ENCODE assay signal across 34 mouse cellular contexts in genomic region chr10:125175013-125175650, GRCm38 (mm10).
DNase-seq lines count a peak whose midpoint lies in the region; ATAC-seq lines count a peak whose summit lies in the region.
"Had no signal": no experiment of that assay in that cellular context is flagged by ENCODE, and none has a peak within 500 bp of the region (broad histone marks: within the 10 kb centered on the region; RNA-seq: fewer than 3 reads in every experiment).

No protein-coding gene starts in this region.

- no peak overlapping the region for H3K27ac ChIP-seq in neural tube, embryonic 11.5 days (ENCODE audit: low read depth, low read length)
- H3K27ac ChIP-seq in neural tube, embryonic 15.5 days (replicated peaks) = no peak overlapping the region
- H3K27ac ChIP-seq in forebrain, embryonic 13.5 days = no peak overlapping the region
- no peak overlapping the region for H3K27ac ChIP-seq in heart, embryonic 11.5 days (ENCODE audit: low read depth, low read length)
- H3K27ac ChIP-seq: embryonic facial prominence, embryonic 13.5 days; heart, embryonic 15.5 days; hindbrain, embryonic 13.5 days; kidney, embryonic 15.5 days; limb, embryonic 10.5 days; limb, embryonic 15.5 days; liver, embryonic 13.5 days had no signal

- ATAC-seq in neural tube, embryonic 11.5 days (ENCODE audit: insufficient read depth, low FRiP score, low TSS enrichment) = peak; percentile 52
- no peak for ATAC-seq in neural tube, embryonic 15.5 days (ENCODE audit: low FRiP score)
- ATAC-seq in forebrain, embryonic 13.5 days = peak; percentile 83; the same call in 1 of the 2 replicates
- no peak for ATAC-seq in heart, embryonic 11.5 days (replicated peaks; ENCODE audit: insufficient number of reproducible peaks, low FRiP score, low TSS enrichment)
- ATAC-seq: lung, postnatal 0 days had no signal

- no peak overlapping the region for H3K9ac ChIP-seq in neural tube, embryonic 11.5 days (ENCODE audit: low read length)
- H3K9ac ChIP-seq in neural tube, embryonic 15.5 days (replicated peaks) = no peak overlapping the region
- H3K9ac ChIP-seq in forebrain, embryonic 13.5 days = no peak overlapping the region
- H3K9ac ChIP-seq in heart, embryonic 11.5 days (ENCODE audit: low read depth, low read length) = no peak overlapping the region
- H3K9ac ChIP-seq: embryonic facial prominence, embryonic 13.5 days; heart, embryonic 15.5 days; hindbrain, embryonic 13.5 days; kidney, embryonic 15.5 days; limb, embryonic 15.5 days; liver, embryonic 13.5 days had no signal

- no peak overlapping the region for H3K4me2 ChIP-seq in neural tube, embryonic 11.5 days (ENCODE audit: low read depth)
- H3K4me2 ChIP-seq in neural tube, embryonic 15.5 days = no peak overlapping the region
- H3K4me2 ChIP-seq in forebrain, embryonic 13.5 days = no peak overlapping the region
- H3K4me2 ChIP-seq in heart, embryonic 11.5 days = no peak overlapping the region
- H3K4me2 ChIP-seq: embryonic facial prominence, embryonic 13.5 days; heart, embryonic 15.5 days; hindbrain, embryonic 13.5 days; kidney, embryonic 15.5 days; limb, embryonic 15.5 days; liver, embryonic 13.5 days had no signal

- 51% methylated on average over 5 of the region's 5 CpGs for WGBS in neural tube, embryonic 11.5 days
- WGBS in neural tube, embryonic 15.5 days = 27% methylated on average over 5 of the region's 5 CpGs
- 3% methylated on average over 5 of the region's 5 CpGs for WGBS in forebrain, embryonic 13.5 days
- 74% methylated on average over 5 of the region's 5 CpGs for WGBS in heart, embryonic 11.5 days (ENCODE audit: insufficient replicate concordance)

- DNase-seq in embryo, embryonic 10.5 days (ENCODE audit: low spot score) = peak; percentile 15
- DNase-seq in embryo, embryonic 9.5 days (ENCODE audit: extremely low spot score) = no peak
- DNase-seq in neural tube, embryonic 11.5 days (ENCODE audit: low spot score) = peak; percentile 29
- DNase-seq in spleen, adult 12 weeks (ENCODE audit: low spot score) = no peak
- no peak for DNase-seq in layer of hippocampus, postnatal 36 days
- DNase-seq: adrenal gland, adult 8-10 months; cerebellum, adult 11 months; cerebellum, adult 9-10 months; cerebellum, postnatal 36 days; embryo, embryonic 11 days; gastrocnemius, postnatal 14 days; kidney, adult 11 months; kidney, postnatal 4 days; liver, embryonic 13.5 days; lung, adult 18-20 months; lung, postnatal 4 days; midbrain, embryonic 14.5 days; right cerebral cortex, postnatal 25 days; spleen, adult 18-20 months; thymus, adult 18-20 months; thymus, postnatal 25 days had no signal

- no peaks in the 10 kb centered on the region for H3K9me3 ChIP-seq in neural tube, embryonic 11.5 days (ENCODE audit: control insufficient read depth, low read length)
- H3K9me3 ChIP-seq in neural tube, embryonic 15.5 days (replicated peaks) = no peaks in the 10 kb centered on the region
- no peaks in the 10 kb centered on the region for H3K9me3 ChIP-seq in forebrain, embryonic 13.5 days (replicated peaks)
- H3K9me3 ChIP-seq in heart, embryonic 11.5 days (replicated peaks; ENCODE audit: control insufficient read depth, low read length) = no peaks in the 10 kb centered on the region
- H3K9me3 ChIP-seq: embryonic facial prominence, embryonic 13.5 days; heart, embryonic 15.5 days; hindbrain, embryonic 13.5 days; kidney, embryonic 15.5 days; limb, embryonic 10.5 days; limb, embryonic 15.5 days; liver, embryonic 13.5 days had no signal

- H3K4me1 ChIP-seq in neural tube, embryonic 11.5 days (ENCODE audit: control insufficient read depth, insufficient read depth, low read length) = no peaks in the 10 kb centered on the region
- no peaks in the 10 kb centered on the region for H3K4me1 ChIP-seq in neural tube, embryonic 15.5 days
- H3K4me1 ChIP-seq in forebrain, embryonic 13.5 days = no peaks in the 10 kb centered on the region
- H3K4me1 ChIP-seq in heart, embryonic 11.5 days (ENCODE audit: control insufficient read depth, insufficient read depth, low read length) = no peaks in the 10 kb centered on the region
- H3K4me1 ChIP-seq: embryonic facial prominence, embryonic 13.5 days; heart, embryonic 15.5 days; hindbrain, embryonic 13.5 days; kidney, embryonic 15.5 days; limb, embryonic 10.5 days; limb, embryonic 15.5 days; liver, embryonic 13.5 days; megakaryocyte, embryonic 14.5 days had no signal

- no peaks in the 10 kb centered on the region for H3K27me3 ChIP-seq in neural tube, embryonic 11.5 days (ENCODE audit: control insufficient read depth, insufficient read depth, low read length)
- H3K27me3 ChIP-seq in neural tube, embryonic 15.5 days (replicated peaks) = no peaks in the 10 kb centered on the region
- no peaks in the 10 kb centered on the region for H3K27me3 ChIP-seq in forebrain, embryonic 13.5 days
- H3K27me3 ChIP-seq in heart, embryonic 11.5 days (ENCODE audit: control insufficient read depth, insufficient read depth, low read length) = no peaks in the 10 kb centered on the region
- H3K27me3 ChIP-seq: CH12.LX; embryonic facial prominence, embryonic 13.5 days; heart, embryonic 15.5 days; hindbrain, embryonic 13.5 days; kidney, embryonic 15.5 days; limb, embryonic 15.5 days; liver, embryonic 13.5 days; megakaryocyte, embryonic 14.5 days had no signal

- H3K4me3 ChIP-seq in neural tube, embryonic 11.5 days (ENCODE audit: low read depth, low read length) = no peak overlapping the region
- H3K4me3 ChIP-seq in neural tube, embryonic 15.5 days (replicated peaks) = no peak overlapping the region
- H3K4me3 ChIP-seq in forebrain, embryonic 13.5 days = no peak overlapping the region
- no peak overlapping the region for H3K4me3 ChIP-seq in heart, embryonic 11.5 days (ENCODE audit: low read depth, low read length)
- H3K4me3 ChIP-seq: embryonic facial prominence, embryonic 13.5 days; heart, embryonic 15.5 days; hindbrain, embryonic 13.5 days; kidney, embryonic 15.5 days; limb, embryonic 10.5 days; limb, embryonic 15.5 days; liver, embryonic 13.5 days; megakaryocyte, embryonic 14.5 days; myocyte had no signal

- H3K36me3 ChIP-seq in neural tube, embryonic 11.5 days (ENCODE audit: control insufficient read depth, insufficient read depth, low read length) = no peaks in the 10 kb centered on the region
- H3K36me3 ChIP-seq in neural tube, embryonic 15.5 days = no peaks in the 10 kb centered on the region
- no peaks in the 10 kb centered on the region for H3K36me3 ChIP-seq in forebrain, embryonic 13.5 days (ENCODE audit: poor library complexity, severe bottlenecking)
- no peaks in the 10 kb centered on the region for H3K36me3 ChIP-seq in heart, embryonic 11.5 days (ENCODE audit: control insufficient read depth, insufficient read depth, low read length)
- H3K36me3 ChIP-seq: embryonic facial prominence, embryonic 13.5 days; heart, embryonic 15.5 days; hindbrain, embryonic 13.5 days; kidney, embryonic 15.5 days; limb, embryonic 10.5 days; limb, embryonic 15.5 days; liver, embryonic 13.5 days had no signal

Comparison
In these comparisons a context has a peak if more than half of its experiments do, and no peak if none do; other contexts are left out.
1. DNase-seq: peak in embryo, embryonic 10.5 days (single experiment) and neural tube, embryonic 11.5 days (single experiment); none in embryo, embryonic 9.5 days (single experiment), spleen, adult 12 weeks (single experiment) and layer of hippocampus, postnatal 36 days (0 of 2).
2. ATAC-seq: peak in neural tube, embryonic 11.5 days (single experiment) and forebrain, embryonic 13.5 days (single experiment); none in neural tube, embryonic 15.5 days (single experiment) and heart, embryonic 11.5 days (single experiment).